Mouse (Mus musculus) midbrain, postnatal 0 days (tissue): ENCODE results near the gene Sergef. TPM values are rescaled to one million over a fixed set of nuclear protein-coding genes. Genes with fewer than 3 reads are reported as not detected.

Experiments used
- ATAC-seq: fragments of 200-750 bp; cut with Nextera tagmentation; 2 replicates; pipeline ENCODE4 v1.8.0; 2017; ENCODE audit warnings: moderate number of reproducible peaks, mild to moderate bottlenecking, moderate TSS enrichment, moderate library complexity; ENCODE audit not compliant: low FRiP score
- DNase-seq: peaks from one replicate; pipeline ENCODE4 v3.0.0-alpha.2; 2015; ENCODE audit warnings: low spot score
- H3K27ac ChIP-seq: fragments of 300-500 bp; sonication (generic); 2 replicates; pipeline ENCODE4 v1.5.1; 2014; ENCODE audit warnings: low read depth, mild to moderate bottlenecking, low read length, mixed read lengths
- H3K27me3 ChIP-seq: fragments of 300-500 bp; sonication (generic); 2 replicates; pipeline ENCODE4 v1.6.1; 2014; ENCODE audit warnings: low read length, control low read depth, mixed read lengths; ENCODE audit not compliant: insufficient read depth
- H3K36me3 ChIP-seq: fragments of 300-500 bp; sonication (generic); 2 replicates; pipeline ENCODE4 v1.6.1; 2014; ENCODE audit warnings: low read length, control low read depth, mixed read lengths; ENCODE audit not compliant: insufficient read depth
- H3K4me1 ChIP-seq: fragments of 300-500 bp; sonication (generic); 2 replicates; pipeline ENCODE4 v1.6.1; 2014; ENCODE audit warnings: mild to moderate bottlenecking, control low read depth, antibody characterized with exemption, low read length, mixed read lengths; ENCODE audit not compliant: insufficient read depth
- H3K4me2 ChIP-seq: fragments of 300-500 bp; sonication (generic); 2 replicates; pipeline ENCODE4 v1.6.1; 2014; ENCODE audit warnings: low read depth, mild to moderate bottlenecking, low read length, mixed read lengths; ENCODE audit not compliant: poor library complexity, severe bottlenecking
- H3K4me3 ChIP-seq: fragments of 300-500 bp; sonication (generic); 2 replicates; pipeline ENCODE4 v1.5.1; 2014; ENCODE audit warnings: low read depth, mild to moderate bottlenecking, low read length, moderate library complexity
- H3K9ac ChIP-seq: fragments of 300-500 bp; sonication (generic); replicated peaks from 2 replicates; pipeline ENCODE4 v1.6.1; 2014; ENCODE audit warnings: mild to moderate bottlenecking, low read length, moderate library complexity, mixed read lengths; ENCODE audit not compliant: poor library complexity, severe bottlenecking
- H3K9me3 ChIP-seq: fragments of 300-500 bp; sonication (generic); 2 replicates; pipeline ENCODE4 v1.6.1; 2016; ENCODE audit warnings: low read length, control low read depth
- CTCF ChIP-seq: IDR thresholded peaks from 2 replicates; pipeline ENCODE4 v1.5.1; 2016; ENCODE audit warnings: antibody characterized with exemption, mild to moderate bottlenecking
- WGBS: fragments of 180-500 bp; shearing (Covaris S2); extraction: QIAGEN DNeasy Blood & Tissue Kit; methylation state at CpG from one replicate; pipeline ENCODE4 v1.1.7; 2014; 5-methylcytosine and 5-hydroxymethylcytosine counted together
- polyA plus RNA-seq: library from polyadenylated mRNA; unstranded; fragments of >200 nt; fragmentation: Nextera tagmentation; extraction: Ambion mirVana; gene quantifications from 2 replicates; pipeline ENCODE4 v1.2.1, GENCODE M21; 2015
- total RNA-seq: library from RNA; depleted of rRNA; stranded (reverse); fragments of >200 nt; gene quantifications from 2 replicates; pipeline ENCODE4 v1.2.3, GENCODE M21; 2014

Gene Sergef
- total and polyA plus RNA-seq, 2 experiments from 2014 or later: 47.5 to 50.9 TPM

- Histone ChIP-seq H3K4me2 (no peak overlapping the region), H3K9ac (no peak overlapping the region), H3K4me1 (peaks cover 16% of the 10 kb centered on the region), H3K27me3 (no peaks in the 10 kb centered on the region), H3K9me3 (no peaks in the 10 kb centered on the region), H3K4me3 (no peak overlapping the region), H3K27ac (no peak overlapping the region), H3K36me3 (no peaks in the 10 kb centered on the region)
- WGBS: 68% methylated on average over 3 of the region's 3 CpGs
- DNase-seq (no peak), ATAC-seq (no peak)
- TF ChIP-seq CTCF: no peak
These were observed 181.7 kb downstream of the Sergef start for GRCm38 (mm10) chr7:46457889-46458288.

- Histone ChIP-seq H3K27me3 (no peaks in the 10 kb centered on the region), H3K9me3 (no peaks in the 10 kb centered on the region), H3K4me2 (no peak overlapping the region), H3K4me3 (no peak overlapping the region), H3K27ac (peak overlapping the region; percentile 68), H3K36me3 (no peaks in the 10 kb centered on the region), H3K9ac (no peak overlapping the region), H3K4me1 (peaks cover 18% of the 10 kb centered on the region)
- DNase-seq (peak; percentile 88), ATAC-seq (peak; percentile 84)
- 18% methylated on average over 10 of the region's 10 CpGs for WGBS
- TF ChIP-seq CTCF: no peak
These were observed 185.5 kb downstream of the Sergef start for GRCm38 (mm10) chr7:46453930-46454679.

- H3K4me2 ChIP-seq: no peak overlapping the region
- no peaks in the 10 kb centered on the region for H3K27me3 ChIP-seq
- peaks cover 10% of the 10 kb centered on the region for H3K4me1 ChIP-seq
- H3K36me3 ChIP-seq: no peaks in the 10 kb centered on the region
- H3K9me3 ChIP-seq: no peaks in the 10 kb centered on the region
- 34% methylated on average over 6 of the region's 6 CpGs for WGBS
- DNase-seq (peak; percentile 63), ATAC-seq (no peak)
- H3K27ac ChIP-seq: peak overlapping the region; percentile 26; the same call in 1 of the 2 replicates
- H3K9ac ChIP-seq: 0 out of 2 replicates have a peak overlapping the region, but pooled peaks have one; percentile 24
- no peak for TF ChIP-seq CTCF
- H3K4me3 ChIP-seq: no peak overlapping the region
These were observed 190.5 kb downstream of the Sergef start for GRCm38 (mm10) chr7:46448922-46449645.

GRCm38 (mm10) chr7:46447473-46448165 is 192.0 kb downstream of the Sergef start:
- no peak for TF ChIP-seq CTCF
- H3K27ac ChIP-seq: peak overlapping the region; percentile 44; the same call in 1 of the 2 replicates
- no peak overlapping the region for H3K4me2 ChIP-seq
- H3K4me3 ChIP-seq: no peak overlapping the region
- ATAC-seq (no peak), DNase-seq (no peak)
- H3K4me1 ChIP-seq: peaks cover 3% of the 10 kb centered on the region
- no peaks in the 10 kb centered on the region for H3K9me3 ChIP-seq
- peaks cover 3% of the 10 kb centered on the region; the same call in 1 of the 2 replicates for H3K36me3 ChIP-seq
- H3K9ac ChIP-seq: no peak overlapping the region
- 39% methylated on average over 9 of the region's 9 CpGs for WGBS
- H3K27me3 ChIP-seq: no peaks in the 10 kb centered on the region

- no peak for ATAC-seq
- DNase-seq: no peak
- WGBS: 85% methylated on average over 6 of the region's 6 CpGs
These were observed 193.7 kb downstream of the Sergef start for GRCm38 (mm10) chr7:46445896-46446295.

More at GRCm38 (mm10) chr7:46445896-46446295, 193.7 kb downstream of the Sergef start:
- no peak overlapping the region for H3K4me2 ChIP-seq
- H3K36me3 ChIP-seq: peaks cover 3% of the 10 kb centered on the region; the same call in 1 of the 2 replicates
- H3K4me1 ChIP-seq: peaks cover 3% of the 10 kb centered on the region
- no peak overlapping the region for H3K27ac ChIP-seq
- no peaks in the 10 kb centered on the region for H3K27me3 ChIP-seq
- no peaks in the 10 kb centered on the region for H3K9me3 ChIP-seq
- H3K9ac ChIP-seq: no peak overlapping the region
- H3K4me3 ChIP-seq: no peak overlapping the region
- TF ChIP-seq CTCF: no peak
